Mouse (Mus musculus): ENCODE results near the gene Col11a2. TPM values are rescaled to one million over a fixed set of nuclear protein-coding genes. Genes with fewer than 3 reads are reported as not detected.
A peak's percentile ranks its signal among the peaks of the same experiment; 100 is the strongest.

The Col11a2 gene
- total RNA-seq, 2 experiments from 2014 or later, result 1.5 to 1.8 TPM

DNA sequence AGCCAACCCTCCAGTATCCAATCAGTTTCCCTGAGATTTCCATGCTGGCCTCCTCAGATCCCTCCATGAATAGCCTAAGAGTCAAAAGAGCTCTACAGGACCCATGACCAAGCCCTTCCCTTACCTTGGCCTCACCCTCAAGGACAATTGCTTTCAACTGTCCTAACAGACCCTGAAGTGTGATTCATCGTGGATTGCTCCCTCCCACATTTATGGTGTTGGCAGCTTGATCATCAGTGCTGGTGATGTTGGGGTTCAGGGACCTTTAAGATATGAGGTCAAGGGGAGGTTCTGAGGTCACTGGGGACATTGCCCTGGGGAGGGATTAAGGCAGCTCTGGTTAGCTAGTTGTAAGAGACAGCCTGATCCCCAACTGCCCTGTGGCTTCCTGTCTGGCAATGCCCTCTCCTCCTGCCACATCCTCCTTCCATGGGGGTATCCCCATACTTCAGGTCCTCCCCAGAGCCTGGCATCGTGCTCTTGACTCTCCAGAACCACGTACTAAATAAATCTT lies 57.3 kb downstream of the Col11a2 start:
- intact Hi-C loops (cut with DNase I), result no loop called here

DNA sequence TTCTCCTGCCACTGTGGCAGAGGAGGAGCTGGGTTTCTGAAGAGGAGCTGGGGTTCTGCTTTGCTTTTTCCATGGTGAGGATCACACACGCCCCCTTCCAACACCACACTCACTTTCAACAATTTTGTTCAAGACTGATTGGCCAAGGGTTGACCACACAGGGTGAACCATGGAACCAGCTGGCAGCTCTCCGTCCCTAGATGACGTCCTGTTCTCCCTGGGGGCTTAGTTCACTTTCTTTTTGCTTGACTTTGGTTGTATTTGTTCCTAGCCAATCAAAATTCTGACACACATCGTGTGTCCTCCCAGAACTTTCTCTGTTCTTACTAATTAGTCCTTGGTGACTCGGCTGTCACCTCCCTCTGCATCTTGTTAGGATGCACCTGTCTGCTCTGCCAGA lies 58.0 kb downstream of the Col11a2 start:
- intact Hi-C loops (cut with DNase I), result no loop called here

More for the DNA sequence above, 57.3 kb downstream of the Col11a2 start:
- DNase-seq, result no peak

DNA sequence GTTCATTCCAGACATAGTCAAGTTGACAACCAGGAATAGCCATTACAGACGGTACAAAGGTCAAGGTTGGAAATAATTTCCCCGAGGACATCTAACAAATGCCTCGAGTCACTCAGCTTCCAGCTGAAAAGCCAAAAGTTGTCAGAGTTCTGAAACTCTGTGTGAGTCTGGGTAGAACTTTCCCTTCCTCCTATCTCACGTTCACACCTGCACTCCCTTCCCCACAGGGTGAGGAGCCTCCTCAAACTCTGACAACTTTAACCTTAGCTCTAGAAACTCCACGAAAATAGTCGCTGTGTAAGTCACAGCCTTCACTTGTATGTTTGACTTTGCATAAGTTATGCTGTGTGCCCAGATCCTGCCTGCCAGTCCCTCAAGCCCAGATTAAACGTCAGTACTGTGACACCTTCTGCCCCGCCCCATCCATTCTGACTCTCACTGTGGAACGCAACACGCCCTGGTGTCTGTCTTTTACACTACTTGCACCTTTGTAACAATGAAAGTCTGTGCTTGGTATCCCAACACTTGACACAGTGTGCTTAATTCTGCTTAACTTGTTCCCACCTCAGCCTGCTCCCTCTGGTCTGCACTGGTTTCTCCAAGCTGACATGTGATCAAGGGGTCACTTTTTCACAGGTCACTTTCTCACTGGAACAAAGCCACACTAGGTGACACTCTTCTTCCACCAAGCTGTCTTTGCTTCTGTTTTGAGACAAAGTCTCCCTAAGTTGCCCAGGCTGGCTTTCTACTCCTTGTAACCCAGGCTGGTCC lies 59.7 kb downstream of the Col11a2 start:
- peak in 1 of 2 experiments; percentile 37 for DNase-seq
- intact Hi-C loops (cut with DNase I), result no loop called here

More for the DNA sequence above, 58.0 kb downstream of the Col11a2 start:
- DNase-seq, result no peak

DNA sequence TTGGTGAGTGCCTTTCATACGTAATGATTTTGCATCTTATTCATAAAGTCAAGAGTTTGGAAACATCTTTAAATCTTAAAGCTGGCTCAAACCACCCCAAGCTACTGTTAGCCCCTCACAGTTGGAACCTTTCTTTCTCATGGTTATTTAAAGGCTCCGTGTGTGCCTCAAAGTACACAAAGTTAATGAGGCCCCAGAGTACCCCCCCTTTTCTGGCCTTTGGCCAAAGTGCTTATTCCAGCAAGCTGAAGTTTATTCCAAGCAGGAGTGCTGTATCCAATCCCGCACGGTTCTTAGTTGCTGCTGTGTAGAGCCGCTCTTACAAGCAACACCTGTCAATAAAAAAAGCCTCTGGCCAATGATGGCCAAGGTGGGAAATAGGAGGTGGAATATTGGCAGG lies 60.3 kb downstream of the Col11a2 start:
- DNase-seq, result no peak
- intact Hi-C loops (cut with DNase I), result no loop called here

DNA sequence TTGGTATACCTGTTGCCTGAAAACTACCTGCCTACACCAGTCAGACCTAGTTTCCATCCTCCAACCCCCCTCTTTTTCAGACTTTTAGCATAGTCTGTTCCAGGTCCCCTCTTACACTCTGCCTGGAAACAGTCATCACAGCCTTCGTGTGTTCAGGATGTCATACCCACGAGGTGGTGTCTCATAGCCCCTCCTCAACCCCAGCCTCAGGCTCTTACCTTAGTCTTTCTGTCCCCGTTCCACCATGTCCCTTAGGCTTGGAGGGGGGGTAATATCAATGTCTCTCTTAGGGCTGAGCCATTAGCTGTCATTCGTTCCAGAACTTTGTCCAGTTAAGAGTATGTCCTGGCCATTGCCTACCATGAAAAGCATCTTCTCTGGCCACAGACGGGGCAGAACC lies 61.9 kb downstream of the Col11a2 start:
- DNase-seq, result no peak
- intact Hi-C loops (cut with DNase I), result loop anchor here (1.0 to 10.0 kb wide), 3 partner anchors 34 to 134 kb away; partner anchors contain the start of gene H2-Ob

DNA sequence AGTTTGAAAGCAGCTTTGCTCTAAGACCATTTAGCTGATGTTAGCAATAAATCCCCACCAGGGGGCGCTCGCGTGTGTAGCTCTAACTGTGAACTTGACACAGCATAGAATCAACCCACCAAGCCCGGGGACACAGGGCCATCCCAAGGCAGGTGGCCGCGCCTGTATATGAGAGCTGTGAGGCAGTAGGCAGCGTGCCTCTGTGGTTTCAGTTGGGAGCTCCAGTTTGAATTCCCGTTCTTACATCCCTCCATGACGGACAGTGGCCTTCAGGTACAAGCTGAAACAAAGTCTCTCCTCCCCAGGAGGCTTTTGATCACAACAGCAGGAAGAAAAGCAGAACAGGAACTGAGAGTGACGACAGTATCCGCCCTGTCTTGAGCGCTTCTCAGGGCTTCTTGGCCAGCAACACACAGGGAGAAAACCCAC lies 62.4 kb downstream of the Col11a2 start:
- DNase-seq, result peak; percentile 93 to 97
- intact Hi-C loops (cut with DNase I), result loop anchor here (1.0 to 10.0 kb wide), 3 partner anchors 33 to 133 kb away; partner anchors contain the start of gene H2-Ob

DNA sequence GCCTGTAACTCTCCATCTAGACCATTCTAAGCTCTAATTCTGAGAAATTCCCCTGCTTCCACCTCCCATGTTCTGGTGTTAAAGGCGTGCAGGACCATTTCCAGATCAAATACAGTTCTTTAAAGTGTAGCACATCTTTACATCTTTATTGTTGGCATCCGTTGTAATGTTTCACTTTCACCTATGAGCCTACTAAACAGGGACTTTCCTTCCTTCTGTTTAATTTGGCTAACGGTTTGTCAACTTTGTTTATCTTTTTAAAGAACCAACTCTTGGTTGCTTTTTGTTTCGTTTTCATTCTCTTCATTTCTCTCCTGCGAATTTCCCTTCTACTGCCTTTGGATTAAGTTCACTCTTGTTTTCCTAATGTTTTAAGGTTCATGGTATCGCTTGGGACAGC lies 63.6 kb downstream of the Col11a2 start:
- no peak for DNase-seq
- intact Hi-C loops (cut with DNase I), result loop anchor here (10.0 kb wide), 1 partner anchor 132 kb away; the partner anchor contains the start of gene H2-Ob

DNA sequence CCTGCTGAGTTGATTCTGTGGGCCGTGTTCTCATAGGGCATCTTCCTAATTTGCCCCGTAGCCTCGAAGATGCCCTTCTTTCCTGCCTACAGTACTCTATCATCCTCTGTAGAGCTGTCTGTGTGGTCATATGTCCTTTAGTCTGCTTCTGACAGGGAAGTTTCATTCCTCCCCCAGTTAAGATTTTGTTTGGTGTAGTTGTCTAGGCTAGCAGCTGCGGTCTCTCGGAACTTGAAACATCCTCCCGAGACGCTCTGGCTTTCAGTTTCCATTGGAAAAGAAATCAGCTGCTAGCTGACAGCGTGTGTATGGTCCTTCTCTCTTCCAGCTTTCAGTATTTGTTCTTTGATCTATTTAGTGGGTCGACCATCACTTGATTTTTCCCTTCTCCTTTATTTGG lies 65.6 kb downstream of the Col11a2 start:
- DNase-seq, result no peak
- intact Hi-C loops (cut with DNase I), result loop anchor here (10.0 kb wide), 1 partner anchor 130 kb away; the partner anchor contains the start of gene H2-Ob

DNA sequence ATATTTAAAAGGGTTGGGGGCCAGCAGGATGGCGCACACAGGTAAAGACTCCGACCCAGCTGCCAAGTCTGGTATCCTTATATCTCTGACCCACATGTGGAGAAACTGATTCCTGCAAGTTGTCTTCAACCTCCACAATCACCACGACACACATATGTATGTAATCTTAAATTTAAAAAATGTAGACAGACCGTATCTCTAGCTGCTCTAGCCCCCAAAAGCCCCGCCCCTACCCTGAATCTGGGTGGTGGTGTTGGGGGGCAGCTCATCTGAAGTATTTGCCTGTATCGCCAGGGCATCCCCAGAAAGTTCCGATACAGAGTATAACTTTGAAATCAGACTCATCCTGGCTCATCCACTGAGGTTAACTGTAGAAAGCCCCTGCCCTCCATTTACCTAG lies 67.3 kb downstream of the Col11a2 start:
- intact Hi-C loops (cut with DNase I), result loop anchor here (10.0 kb wide), 1 partner anchor 128 kb away; the partner anchor contains the start of gene H2-Ob

DNA sequence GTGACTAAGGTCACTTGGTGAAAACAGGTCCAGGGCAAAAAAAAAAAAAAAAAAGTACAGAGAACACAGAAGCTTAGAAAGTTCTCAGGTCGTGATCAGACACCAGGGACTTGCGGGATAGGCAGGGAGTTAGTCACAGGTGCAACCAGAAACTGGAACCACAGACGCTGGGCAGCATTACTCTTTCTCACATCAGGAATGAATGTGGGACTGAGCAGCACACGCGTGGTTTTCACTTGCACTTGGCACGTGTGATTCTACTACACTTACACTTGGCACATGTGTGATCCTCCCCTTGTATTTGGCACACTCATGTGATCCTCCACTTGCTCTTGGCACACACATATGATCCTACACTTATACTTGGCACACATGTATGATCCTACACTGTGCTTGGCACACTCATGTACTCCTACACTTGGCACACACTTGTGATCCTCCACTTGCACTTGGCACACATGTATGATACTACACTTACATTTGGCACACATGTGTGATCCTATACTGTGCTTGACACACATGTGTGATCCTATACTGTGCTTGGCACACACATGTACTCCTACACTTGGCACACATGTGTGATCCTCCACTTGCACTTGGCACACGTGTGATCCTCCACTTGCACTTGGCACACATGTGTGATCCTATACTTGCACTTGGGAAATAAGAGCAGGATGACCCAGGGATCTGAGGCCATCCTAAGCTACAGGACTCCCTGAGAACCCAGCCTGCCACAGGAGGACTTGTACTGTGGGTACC lies 68.1 kb downstream of the Col11a2 start:
- DNase-seq, result no peak
- intact Hi-C loops (cut with DNase I), result loop anchor here (10.0 kb wide), 1 partner anchor 128 kb away; the partner anchor contains the start of gene H2-Ob

More for the DNA sequence above, 67.3 kb downstream of the Col11a2 start:
- DNase-seq, result no peak

DNA sequence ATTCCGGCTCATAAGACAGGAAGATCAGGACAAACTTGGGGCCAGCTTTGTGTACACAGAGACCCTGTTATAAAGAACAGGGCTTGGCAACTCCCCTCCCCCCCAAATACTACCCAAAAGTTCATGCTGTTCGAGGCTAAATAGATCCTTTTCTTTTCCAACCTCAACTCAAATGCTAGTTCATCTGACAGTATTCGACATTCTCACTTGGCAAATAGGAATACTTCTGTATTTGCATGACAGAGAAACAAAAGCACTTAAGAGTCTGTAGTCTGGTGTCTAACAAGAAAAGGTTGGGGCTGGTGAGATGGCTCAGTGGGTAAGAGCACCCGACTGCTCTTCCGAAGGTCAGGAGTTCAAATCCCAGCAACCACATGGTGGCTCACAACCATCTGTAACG lies 69.2 kb downstream of the Col11a2 start:
- DNase-seq, result no peak
- intact Hi-C loops (cut with DNase I), result loop anchor here (10.0 kb wide), 1 partner anchor 126 kb away; the partner anchor contains the start of gene H2-Ob

DNA sequence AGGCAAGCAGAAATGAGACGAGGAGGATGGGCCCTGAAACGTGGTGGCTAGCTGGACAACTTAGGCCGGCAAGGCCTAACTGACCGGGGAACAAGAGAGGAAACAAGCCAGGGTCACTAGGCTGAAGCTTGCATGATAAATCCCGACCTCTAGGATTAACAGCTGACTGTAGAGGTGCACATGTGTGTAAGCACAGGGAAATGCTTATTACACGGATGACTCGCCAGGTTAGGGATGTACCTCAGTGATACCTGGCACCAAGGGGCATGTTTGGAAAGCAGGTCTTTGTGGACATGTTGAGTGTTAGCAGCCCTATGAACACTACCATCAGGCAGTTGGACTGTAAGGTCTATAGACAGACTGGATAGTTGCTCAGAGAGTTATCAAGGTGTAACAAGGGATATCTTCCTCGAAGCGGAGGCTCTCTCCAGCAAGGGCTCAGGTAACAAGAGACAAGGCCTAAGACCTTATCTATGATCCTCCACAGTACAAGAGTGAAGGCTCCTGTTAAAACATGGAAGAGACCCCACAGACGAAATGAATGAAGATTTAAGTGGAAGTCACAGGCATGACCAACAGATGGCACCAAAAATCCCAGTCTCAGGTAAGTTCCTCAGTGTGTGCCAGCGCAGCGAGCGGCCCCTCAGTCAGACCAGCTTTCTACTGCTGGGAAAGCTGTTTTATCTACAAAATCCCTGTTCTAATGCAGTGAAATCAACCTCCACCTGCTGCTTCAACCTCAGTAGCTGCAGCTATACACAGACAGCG lies 70.0 kb downstream of the Col11a2 start:
- DNase-seq, result no peak

DNA sequence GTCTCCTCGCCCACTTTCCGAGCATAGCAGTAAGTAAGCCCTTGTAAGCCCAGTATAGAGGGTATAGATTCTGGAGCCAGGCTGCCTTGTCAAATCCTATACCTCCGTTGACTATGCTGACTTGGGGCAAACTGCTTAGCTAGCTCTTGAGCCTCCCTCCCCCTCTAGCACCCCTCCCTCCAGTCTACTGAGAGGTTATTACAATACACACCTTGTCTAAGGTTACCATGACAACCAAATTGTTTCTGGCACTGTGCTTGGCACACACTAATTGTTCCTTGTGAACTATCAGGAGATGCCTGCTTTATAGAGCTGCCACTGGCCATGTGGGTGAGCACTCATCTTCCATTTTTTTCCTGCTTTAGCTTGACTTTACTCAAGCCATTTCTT lies 70.6 kb downstream of the Col11a2 start:
- no peak for DNase-seq
- intact Hi-C loops (cut with DNase I), result loop anchor here (10.0 kb wide), 2 partner anchors 125 to 1785 kb away; partner anchors contain the start of genes Akap8 and H2-Ob

More for the DNA sequence above, 70.0 kb downstream of the Col11a2 start:
- intact Hi-C loops (cut with DNase I), result loop anchor here (10.0 kb wide), 1 partner anchor 126 kb away; the partner anchor contains the start of gene H2-Ob

DNA sequence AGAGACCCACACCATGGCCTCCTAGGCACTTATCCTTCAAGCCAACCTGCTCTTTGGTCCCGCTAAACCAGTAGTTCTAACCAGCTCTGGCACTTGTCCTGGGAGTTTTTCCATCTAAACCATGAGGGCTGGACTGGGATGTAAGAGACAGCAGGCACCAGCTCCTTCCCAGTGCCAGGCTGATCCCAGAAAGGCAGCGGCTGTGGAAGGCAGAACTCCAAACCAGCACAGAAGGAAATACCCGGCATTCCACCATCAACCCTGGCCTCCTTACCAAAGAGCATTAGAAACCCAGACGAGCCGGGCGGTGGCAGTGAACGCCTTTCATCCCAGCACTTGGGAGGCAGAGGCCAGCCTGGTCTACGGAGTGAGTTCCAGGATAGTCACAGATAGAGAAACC lies 71.1 kb downstream of the Col11a2 start:
- DNase-seq, result no peak
- intact Hi-C loops (cut with DNase I), result loop anchor here (10.0 kb wide), 1 partner anchor 1786 kb away; the partner anchor contains the start of gene Akap8

DNA sequence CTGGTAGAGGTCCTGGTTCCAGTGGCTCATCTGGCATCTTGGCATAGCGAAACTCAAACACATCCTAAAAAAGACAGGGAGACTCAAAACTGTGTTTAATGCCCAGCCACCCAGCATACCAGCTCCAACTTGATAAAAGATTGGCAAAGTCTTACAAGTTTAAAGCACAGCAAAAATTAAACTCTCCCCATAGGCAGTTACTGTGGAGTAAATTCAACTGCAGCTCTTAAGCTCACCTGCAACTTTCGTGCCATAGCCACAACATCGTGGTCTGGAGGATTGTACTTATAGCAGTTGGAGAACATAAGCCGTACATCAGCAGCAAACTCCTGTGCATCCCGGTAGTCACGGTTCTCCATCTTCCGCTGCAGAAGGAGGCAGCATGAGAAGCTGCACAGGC lies 74.9 kb downstream of the Col11a2 start:
- no peak for DNase-seq
- intact Hi-C loops (cut with DNase I), result loop anchor here (10.0 kb wide), 1 partner anchor 1789 kb away; the partner anchor contains the start of gene Akap8

Small RNAs within 50 kb of the gene (microRNA-seq; reads per million reads assigned to microRNA genes)
- 0 to 0.71 reads per million in 2 experiments for gene Mir219a-1
- gene Mir219c, result 0 reads per million in 2 experiments

Other genes with a start within 250 kb of the Col11a2 start
- gene Kank3, start 228.9 kb upstream of the Col11a2 start, total RNA-seq (2021), result 10 to 100 TPM; 78.7 to 84.2 TPM
- 1,000 to 10,000 TPM; 1,002 to 1,034 TPM for gene Rps28, start 214.9 kb upstream of the Col11a2 start, total RNA-seq (2021)
- gene Ndufa7, start 214.9 kb upstream of the Col11a2 start, total RNA-seq (2021), result 100 to 1,000 TPM; 499 to 513 TPM
- gene Cd320, start 196.3 kb upstream of the Col11a2 start, total RNA-seq (2021), result 10 to 100 TPM; 19.7 to 22.9 TPM
- not detected for gene Gm7029, start 165.6 kb upstream of the Col11a2 start, total RNA-seq (2021)
- 10 to 100 TPM; 12.6 to 13.8 TPM for gene Kifc1, start 148.8 kb upstream of the Col11a2 start, total RNA-seq (2021)
- not detected for gene Platr17, start 134.3 kb upstream of the Col11a2 start, total RNA-seq (2021)
- 10 to 100 TPM; 16.9 to 18.3 TPM for gene Daxx, start 130.0 kb upstream of the Col11a2 start, total RNA-seq (2021)
- 10 to 100 TPM; 85.4 to 98.6 TPM for gene Tapbp, start 123.5 kb upstream of the Col11a2 start, total RNA-seq (2021)
- 10 to 100 TPM; 29.4 to 33.0 TPM for gene Zbtb22, start 123.5 kb upstream of the Col11a2 start, total RNA-seq (2021)
- 10 to 100 TPM; 54.8 to 57.9 TPM for gene Rgl2, start 109.9 kb upstream of the Col11a2 start, total RNA-seq (2021)
- gene Pfdn6, start 99.1 kb upstream of the Col11a2 start, total RNA-seq (2021), result 10 to 100 TPM; 70.8 to 78.9 TPM
- 10 to 100 TPM; 12.4 to 12.6 TPM for gene Wdr46, start 98.8 kb upstream of the Col11a2 start, total RNA-seq (2021)
- 1 to 10 TPM; 2.7 to 3.7 TPM for gene B3galt4, start 87.9 kb upstream of the Col11a2 start, total RNA-seq (2021)
- gene Vps52, start 83.6 kb upstream of the Col11a2 start, total RNA-seq (2021), result 10 to 100 TPM; 36.3 to 36.8 TPM
- 100 to 1,000 TPM; 566 to 572 TPM for gene Rps18, start 83.4 kb upstream of the Col11a2 start, total RNA-seq (2021)
- gene H2-K1, start 39.1 kb upstream of the Col11a2 start, total RNA-seq (2021), result 10 to 100 TPM; 54.8 to 56.2 TPM
- 10 to 100 TPM; 16.5 to 17.6 TPM for gene Ring1, start 14.8 kb upstream of the Col11a2 start, total RNA-seq (2021)
- 10 to 100 TPM; 80.8 to 88.1 TPM for gene H2-Ke6, start 11.4 kb upstream of the Col11a2 start, total RNA-seq (2021)
- gene Slc39a7, start 7.8 kb upstream of the Col11a2 start, total RNA-seq (2021), result 10 to 100 TPM; 81.7 to 84.4 TPM
- 10 to 100 TPM; 45.4 to 46.7 TPM for gene Rxrb, start 7.6 kb upstream of the Col11a2 start, total RNA-seq (2021)
- under 1 TPM in 1 of 2 experiments, not detected in 1; 0.31 TPM for gene H2-Oa, start 52.9 kb downstream of the Col11a2 start, total RNA-seq (2021)
- gene H2-DMa, start 80.1 kb downstream of the Col11a2 start, total RNA-seq (2021), result 1 to 10 TPM; 4.1 to 4.5 TPM
- gene Brd2, start 83.2 kb downstream of the Col11a2 start, total RNA-seq (2021), result 100 to 1,000 TPM; 113 to 119 TPM
- gene H2-DMb2, start 103.9 kb downstream of the Col11a2 start, total RNA-seq (2021), result 1 to 10 TPM in 1 of 2 experiments, under 1 TPM in 1; 0.98 to 1.1 TPM
- under 1 TPM; 0.72 to 0.89 TPM for gene H2-DMb1, start 113.6 kb downstream of the Col11a2 start, total RNA-seq (2021)
- 1 to 10 TPM; 6.7 to 7.0 TPM for gene Tap1, start 148.1 kb downstream of the Col11a2 start, total RNA-seq (2021)
- 1 to 10 TPM; 3.2 to 4.6 TPM for gene Psmb9, start 148.3 kb downstream of the Col11a2 start, total RNA-seq (2021)
- gene Psmb8, start 158.3 kb downstream of the Col11a2 start, total RNA-seq (2021), result 10 to 100 TPM; 10.3 to 10.7 TPM
- gene Tap2, start 164.1 kb downstream of the Col11a2 start, total RNA-seq (2021), result 10 to 100 TPM; 17.6 to 20.3 TPM
- gene H2-Ob, start 199.5 kb downstream of the Col11a2 start, total RNA-seq (2021), result under 1 TPM; 0.77 to 0.92 TPM
- 1 to 10 TPM; 4.4 to 4.7 TPM for gene H2-Ab1, start 218.3 kb downstream of the Col11a2 start, total RNA-seq (2021)
- 1 to 10 TPM; 4.9 to 5.4 TPM for gene H2-Aa, start 248.4 kb downstream of the Col11a2 start, total RNA-seq (2021)